Mouse (Mus musculus) right cerebral cortex, adult 18-20 months (tissue): ENCODE results near the gene Zfp872.
"Not testable (repeated sequence)": the region's sequence is repeated elsewhere in the genome, so short reads cannot be mapped to it uniquely, and the experiment has no call there.

Source experiments
- DNase-seq: peaks from one replicate; pipeline ENCODE4 v3.0.0; 2022; ENCODE audit warnings: mixed read lengths

The Zfp872 gene

DNA sequence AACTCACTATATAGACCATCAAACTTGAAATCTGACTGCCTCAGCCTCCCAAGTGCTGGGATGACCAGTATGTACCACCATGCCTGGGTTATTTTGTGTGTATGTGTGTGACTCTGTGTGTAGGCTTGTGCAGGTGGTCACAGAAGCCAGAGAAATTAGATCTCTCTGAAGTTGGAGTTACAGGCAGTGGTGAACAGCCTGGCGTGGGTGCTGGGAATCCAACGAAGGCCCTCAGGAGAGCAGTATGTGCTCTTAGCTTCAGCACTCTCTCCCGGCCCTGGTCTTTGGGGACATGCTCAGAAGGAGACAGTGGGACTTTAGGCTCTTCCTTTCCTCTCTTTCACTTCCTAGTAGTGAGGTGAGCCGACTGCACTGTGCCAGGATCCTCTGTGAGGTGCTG, 15.6 kb upstream of the Zfp872 start:
- DNase-seq, result no peak

DNA sequence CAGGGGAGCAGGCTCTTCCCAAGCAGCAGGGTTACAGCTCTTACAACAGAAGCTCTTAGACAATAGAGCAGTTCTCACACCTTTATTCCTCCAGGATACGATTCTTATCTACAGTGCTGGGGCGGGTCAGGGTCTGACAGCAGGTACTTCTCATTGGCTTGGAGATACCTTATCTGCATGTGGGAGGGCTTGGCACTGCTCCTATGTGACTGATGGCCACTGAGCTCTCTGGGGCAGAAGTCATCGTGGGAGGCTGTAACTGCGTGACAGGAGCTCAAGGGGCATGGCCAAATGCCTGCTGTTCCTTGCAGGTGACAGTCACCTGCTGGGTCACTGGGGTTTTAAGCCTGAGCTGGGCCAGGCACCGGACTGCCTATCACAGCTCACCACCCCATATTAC, 8.5 kb downstream of the Zfp872 start:
- DNase-seq, result no peak

DNA sequence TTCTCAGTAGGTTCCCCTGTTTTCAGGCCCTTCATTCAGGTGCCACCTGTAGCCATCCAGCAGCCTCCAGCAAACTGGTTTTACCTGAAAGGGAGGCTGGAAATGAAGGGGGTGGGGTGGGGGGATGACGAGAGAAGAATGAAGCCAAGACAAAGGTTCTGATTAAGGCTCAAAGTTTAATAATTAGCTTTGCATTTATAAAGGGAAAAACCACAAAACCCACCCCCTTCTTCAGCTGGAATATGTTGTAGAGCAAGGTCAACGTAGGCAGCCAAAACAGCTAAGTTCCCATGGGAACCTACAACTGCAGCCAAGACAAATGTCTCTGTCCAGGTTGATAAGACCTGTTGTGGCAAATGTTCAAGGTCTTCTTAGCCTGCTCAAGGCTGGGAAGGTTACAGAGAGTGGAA, 25.9 kb downstream of the Zfp872 start:
- no peak for DNase-seq

DNA sequence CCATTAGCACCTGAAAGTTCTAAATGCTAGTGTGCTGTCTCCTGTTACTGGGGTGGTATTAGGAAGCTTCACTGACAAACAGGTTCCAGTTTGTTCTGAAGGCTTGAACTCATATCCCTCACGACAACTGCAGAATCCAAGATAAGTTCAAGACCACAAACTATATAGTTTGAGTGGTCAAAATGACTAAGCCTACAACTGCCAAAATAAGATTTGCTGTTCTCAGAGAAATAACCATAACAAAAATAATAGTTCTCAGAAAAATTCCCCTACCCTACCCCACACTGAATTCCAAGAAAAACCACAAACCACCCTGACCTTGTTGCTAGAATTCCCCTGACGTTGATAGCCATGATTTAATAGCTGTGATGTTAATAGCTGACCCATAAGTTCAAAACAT, 26.7 kb downstream of the Zfp872 start:
- DNase-seq, result no peak

DNA sequence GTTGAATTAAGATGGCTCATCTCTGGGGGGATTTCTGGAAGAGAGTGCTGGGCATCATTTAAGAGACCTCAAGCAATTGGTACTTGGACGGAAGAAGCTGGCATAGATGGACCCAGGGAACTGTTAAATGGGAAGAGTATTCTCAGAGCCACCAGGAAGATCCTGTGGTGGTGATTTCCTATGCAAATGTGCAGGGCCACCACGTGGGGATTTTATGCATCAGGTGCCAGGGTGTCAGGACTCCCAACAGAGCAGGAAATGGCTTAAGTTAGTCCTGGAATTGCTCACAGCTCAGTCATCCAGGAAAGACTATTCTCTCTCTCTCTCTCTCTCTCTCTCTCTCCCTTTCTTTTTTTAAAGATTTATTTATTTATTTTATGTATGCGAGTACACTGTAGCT, 28.8 kb downstream of the Zfp872 start:
- no peak for DNase-seq

DNA sequence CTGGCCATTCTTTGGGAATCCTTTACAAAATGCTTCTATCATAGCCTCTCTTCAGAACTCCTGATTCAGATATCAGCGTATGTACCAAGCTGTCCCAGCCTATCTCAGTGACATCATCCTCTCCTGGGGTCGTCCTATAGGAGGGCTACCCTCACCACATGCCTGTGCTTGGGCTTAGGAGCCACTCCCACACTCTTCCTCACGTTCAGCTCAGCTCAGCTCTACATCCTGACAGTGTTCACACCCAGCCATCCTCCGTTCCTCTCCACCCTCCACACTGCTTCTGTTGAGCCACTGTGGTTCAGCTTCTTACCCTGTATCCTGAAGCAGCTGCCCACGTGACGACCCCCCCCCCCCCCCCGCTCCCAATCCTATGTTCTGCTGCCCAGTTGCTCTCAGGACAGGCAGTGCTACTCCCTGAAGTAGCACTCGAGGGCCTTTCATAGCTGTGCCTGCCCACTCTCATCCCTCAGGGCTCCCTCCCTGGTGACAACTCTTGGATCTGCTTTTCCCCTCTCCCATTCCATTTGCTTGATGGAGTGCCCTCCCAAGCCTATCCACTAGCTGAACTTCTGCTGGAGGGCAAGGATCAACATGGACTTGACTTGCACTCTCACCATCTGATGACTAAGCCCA, 30.1 kb downstream of the Zfp872 start:
- DNase-seq, result no peak

DNA sequence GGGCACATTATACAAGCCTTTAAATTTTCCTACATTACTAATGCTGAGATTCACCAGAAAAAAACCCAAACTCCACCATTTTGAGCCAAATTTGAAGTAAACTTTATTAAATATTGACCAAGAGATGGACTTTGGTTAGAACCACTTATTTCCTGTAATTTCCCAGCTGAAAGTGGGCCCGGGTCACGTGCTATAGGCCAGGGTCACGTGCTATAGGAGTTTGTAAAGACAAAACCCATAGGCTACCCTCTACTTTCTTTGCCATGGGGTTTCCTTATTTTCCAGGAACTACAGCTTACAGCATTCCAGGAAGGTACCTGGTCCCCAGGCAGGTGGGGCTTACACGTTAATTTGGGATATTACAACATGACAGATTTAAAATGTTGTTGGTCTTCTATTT, 36.2 kb downstream of the Zfp872 start:
- DNase-seq, result no peak

DNA sequence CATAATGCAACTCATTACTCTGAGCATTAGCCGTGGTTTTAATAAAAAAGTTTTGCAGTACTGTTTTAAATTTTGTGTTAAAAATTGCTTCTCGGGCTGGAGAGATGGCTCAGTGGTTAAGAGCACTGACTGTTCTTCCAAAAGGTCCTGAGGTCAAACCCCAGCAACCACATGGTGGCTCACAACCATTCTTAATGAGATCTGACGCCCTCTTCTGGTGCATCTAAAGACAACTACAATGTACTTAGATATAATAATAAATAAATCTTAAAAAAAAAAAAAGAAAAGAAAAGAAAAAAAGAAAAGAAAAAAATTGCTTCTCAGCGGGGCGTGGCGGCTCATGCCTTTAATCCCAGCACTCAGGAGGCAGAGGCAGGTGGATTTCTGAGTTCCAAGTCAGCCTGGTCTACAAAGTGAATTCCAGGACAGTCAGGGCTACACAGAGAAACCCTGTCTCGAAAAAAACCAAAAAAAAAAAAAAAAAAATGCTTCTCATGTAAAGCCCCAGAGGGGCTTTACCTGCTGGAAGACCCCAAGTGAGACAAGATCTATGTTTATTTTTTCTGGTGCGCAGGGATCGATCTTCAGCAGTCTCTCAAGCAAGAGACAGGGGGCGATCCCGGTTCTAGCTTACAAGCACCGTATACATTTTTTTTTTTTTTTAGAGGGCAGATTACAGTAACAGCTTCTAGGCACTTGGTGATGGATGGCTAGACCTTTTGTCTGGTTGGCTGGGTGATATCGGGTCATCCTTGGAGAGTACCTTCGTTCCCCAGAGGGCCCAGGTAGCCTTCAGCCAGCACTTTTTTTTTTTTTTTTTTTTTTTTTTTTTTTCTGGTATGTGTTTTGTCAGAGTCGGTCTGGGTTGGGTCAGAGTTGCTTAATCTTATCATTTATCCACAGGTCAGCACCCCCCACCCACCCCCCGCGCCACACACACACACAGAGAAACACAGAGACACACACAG, 36.9 kb downstream of the Zfp872 start:
- no peak for DNase-seq

DNA sequence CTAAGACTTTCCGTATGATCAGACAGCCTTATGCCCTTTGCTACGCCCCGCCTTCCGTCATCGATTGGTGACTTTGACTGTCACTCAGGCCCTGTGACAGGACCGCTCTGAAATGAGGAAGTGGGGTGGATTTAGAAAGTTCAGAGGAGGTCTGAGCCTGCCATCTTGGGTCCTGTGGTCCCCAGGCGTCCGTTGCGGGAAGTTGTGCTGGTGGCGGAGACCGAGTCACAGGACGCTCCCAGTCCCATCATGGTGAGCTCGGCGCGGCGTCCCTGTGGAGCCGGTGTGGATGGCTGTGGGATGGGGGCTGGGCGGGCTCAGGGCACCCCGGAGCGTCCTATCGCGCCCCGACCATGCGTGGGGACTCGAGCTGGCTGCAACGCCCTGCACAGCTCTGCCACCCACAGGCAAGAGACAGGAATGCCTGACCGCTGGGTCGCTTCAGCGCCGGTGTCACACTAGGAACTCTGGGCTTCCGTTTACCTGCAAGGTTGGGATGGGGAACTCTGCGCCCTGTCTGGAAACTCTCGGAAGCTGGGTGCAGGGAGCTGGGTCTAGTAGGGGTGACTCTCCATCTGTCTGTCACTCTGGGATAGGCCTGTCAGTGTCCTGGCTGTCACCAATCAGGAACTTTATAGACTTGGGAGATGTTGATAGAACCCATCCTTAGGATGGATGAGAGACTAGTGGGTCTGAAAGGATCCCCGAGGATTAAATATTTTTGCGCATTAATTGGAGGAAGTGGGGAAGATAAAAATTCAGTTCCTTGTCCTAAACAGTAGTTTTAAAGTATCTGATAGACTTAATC, 37.9 kb downstream of the Zfp872 start, which contains the start of gene Zfp809:
Gene Zfp809 (plus strand): TSS at position 134 of the 808 bp plus-strand sequence.
- peak; percentile 97 for DNase-seq

DNA sequence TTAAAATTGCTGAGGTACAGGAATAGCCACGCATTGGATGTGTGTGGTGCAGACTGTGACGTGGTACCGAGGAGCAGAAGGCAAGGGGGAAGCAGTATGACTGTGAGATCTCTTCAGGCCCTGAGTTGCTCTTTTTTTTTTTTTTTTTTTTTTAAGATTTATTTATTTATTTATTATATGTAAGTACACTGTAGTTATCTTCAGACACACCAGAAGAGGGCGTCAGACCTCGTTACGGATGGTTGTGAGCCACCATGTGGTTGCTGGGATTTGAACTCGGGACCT, 38.4 kb downstream of the Zfp872 start:
- not testable (repeated sequence) for DNase-seq

DNA sequence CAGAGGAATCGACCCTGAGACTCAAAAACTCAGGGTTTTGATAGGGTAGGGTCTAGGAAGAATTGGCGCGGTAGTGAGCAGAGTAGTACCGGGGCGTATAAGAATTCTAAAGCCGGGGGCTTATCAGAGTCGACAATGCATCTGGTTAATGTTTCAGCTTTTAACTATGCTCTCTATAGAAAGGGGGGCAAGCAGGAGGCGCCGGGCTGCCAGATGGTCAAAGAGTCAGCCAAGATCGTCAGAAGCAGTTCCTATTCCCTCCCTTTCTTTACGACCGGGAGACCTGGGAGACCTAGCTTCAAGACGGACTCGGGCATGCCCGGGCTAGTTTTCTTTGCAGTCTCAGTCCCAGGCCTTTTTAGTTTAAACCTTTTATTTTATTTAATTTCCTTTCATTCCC, 39.0 kb downstream of the Zfp872 start:
- DNase-seq, result no peak

DNA sequence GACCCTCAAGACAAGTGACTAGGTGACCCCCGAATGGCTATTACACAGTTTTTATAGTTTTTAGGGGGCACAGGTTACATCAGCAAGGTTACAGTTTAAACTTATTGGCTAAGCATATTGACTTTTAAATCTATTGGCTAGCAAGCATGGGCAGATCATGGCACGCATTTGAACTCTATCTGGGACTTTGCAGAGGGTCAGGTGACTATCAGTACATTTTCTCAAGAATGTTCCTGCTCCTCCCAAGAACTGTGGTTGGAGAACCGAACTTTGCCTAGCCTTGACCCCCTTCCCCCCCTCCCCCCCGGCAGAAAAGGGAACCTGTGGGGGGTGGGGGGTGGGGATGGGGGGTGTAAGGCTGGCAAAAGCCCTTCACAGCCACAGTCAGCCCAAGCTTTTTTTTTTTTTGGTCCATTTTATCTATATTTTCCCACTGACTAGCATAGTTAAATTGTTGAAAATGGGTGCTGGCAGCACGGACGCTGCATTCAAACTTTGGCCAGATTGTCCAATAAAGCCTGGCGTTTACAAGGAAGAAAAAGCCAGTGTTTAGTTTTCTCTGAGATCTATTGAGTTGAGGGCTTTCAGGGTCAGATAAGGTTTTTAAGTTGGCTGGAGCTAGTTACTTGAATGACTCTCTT, 41.6 kb downstream of the Zfp872 start:
- DNase-seq, result no peak

DNA sequence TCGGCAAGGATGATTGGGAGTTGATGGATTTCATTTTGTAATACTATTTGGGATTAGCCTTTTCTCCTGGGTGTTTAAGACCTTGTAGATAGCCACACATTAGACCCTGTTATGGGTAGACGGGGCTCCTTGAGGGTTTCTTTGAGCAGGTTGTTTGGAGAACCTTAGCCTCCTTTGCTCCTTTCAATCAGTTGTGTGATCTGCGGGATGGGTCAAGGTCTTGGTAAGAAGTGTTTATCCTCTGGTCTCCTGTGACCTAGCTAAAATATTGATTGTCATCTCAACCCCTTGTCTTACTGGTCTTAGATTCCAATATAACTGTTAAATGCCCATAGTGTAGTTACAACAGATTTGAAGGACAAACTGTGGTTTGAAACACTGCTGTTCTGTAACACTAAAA, 42.2 kb downstream of the Zfp872 start:
- DNase-seq, result no peak

DNA sequence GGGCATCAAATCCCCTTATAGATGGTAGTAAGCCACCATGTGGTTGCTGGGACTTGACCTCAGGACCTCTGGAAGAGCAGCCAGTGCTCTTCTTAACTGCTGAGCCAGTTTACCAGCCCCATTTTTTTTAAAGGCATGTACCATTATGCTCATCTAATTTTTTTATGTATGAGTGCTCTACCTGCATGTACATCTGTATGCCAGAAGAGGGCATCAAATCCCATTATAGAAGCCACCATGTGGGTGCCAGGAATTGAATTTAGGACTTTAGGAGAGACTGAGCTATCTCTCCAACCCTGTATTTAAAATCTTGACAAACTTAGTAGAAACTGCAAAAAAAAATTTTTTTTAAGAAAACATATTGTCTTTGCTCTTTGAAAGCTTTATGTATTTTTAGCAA, 42.7 kb downstream of the Zfp872 start:
- DNase-seq, result no peak

DNA sequence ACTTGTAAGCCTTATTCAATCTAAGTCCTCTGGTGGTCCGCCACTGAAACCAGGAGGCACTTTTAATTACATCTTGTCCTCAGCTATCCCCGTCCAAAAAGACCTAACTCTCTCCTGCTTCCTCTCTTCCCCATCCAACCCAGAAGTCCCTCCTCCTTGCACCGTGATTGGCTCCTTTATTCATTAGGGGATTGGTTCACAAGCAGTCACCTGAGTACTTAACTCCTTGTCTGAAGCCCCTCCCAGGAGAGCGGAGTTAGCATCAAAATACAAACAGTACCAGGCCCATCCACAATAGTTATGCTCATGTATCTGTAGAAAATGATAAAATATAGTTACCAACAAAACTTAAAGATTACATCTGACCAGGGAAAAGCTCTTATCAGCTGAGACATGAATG, 52.1 kb downstream of the Zfp872 start:
- DNase-seq, result no peak

DNA sequence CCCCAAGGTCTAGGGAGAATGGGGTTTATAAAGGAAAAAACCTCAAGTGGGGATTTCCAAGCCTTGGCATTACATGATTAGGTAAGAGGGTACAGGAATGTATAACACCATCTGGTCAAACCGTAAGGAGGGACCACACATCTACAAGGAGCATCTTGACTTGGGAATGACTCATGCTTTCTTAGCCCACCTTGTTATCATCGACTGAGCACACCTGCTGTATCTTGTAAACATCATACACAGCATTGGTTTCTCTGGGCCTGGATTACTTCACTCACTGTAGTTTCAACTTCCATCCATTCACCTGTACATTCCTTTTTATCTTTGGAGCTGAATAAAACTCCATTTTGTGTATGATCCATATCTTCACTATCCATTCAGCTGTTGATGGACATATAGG, 56.4 kb downstream of the Zfp872 start:
- DNase-seq, result no peak
